Mouse (Mus musculus): ENCODE results near the gene 9530002B09Rik. TPM values are rescaled to one million over a fixed set of nuclear protein-coding genes. Genes with fewer than 3 reads are reported as not detected.

9530002B09Rik gene
- polyA plus RNA-seq (2014; fragmentation: Nextera tagmentation; extraction: Ambion mirVana), result not detected in 2 replicates

DNA sequence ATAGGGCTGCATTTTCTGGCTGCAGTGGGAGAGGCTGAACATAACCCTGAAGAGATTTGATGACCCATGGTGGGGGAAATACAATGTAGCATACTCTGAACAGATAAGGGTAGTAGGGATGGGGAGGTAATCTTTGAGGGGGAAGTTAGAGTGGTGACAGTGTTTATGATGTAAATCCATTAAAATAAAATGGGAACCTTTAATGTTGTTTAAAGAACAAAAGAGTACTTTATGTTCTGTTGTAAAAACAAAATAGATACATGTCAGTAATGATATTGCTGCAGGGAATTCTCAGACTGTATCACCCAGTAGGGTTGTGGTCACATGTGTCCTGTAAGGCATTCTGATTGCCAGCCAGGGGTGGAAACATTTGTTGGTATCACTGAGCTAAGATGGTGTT is at the start of gene 9530002B09Rik:
Gene 9530002B09Rik, plus strand, starts transcription at position 301 of the 400 bp plus-strand sequence.
- no peak for ATAC-seq (ENCODE audit: insufficient number of reproducible peaks, insufficient read depth, low FRiP score, low read depth)
- no peak within 1 kb of the TSS for H3K27ac ChIP-seq (ENCODE audit: low read length)

More for the DNA sequence above, at the start of gene 9530002B09Rik:
- no peaks in the 10 kb centered on the region for H3K4me1 ChIP-seq (ENCODE audit: control insufficient read depth, insufficient read depth, low read length)
- no peaks in the 10 kb centered on the region for H3K36me3 ChIP-seq (ENCODE audit: control insufficient read depth, insufficient read depth, low read length)
- no peak within 1 kb of the TSS for H3K4me3 ChIP-seq (ENCODE audit: low read depth, low read length)
- no peaks in the 10 kb centered on the region for H3K27me3 ChIP-seq (ENCODE audit: control insufficient read depth, insufficient read depth, low read length)
- no peaks in the 10 kb centered on the region for H3K9me3 ChIP-seq (ENCODE audit: control insufficient read depth, low read depth, low read length)
- no peak within 1 kb of the TSS for H3K4me2 ChIP-seq (replicated peaks; ENCODE audit: low read depth, low read length)
- H3K9ac ChIP-seq (replicated peaks; ENCODE audit: low read depth, low read length), result no peak within 1 kb of the TSS

Other genes with a start within 250 kb of the 9530002B09Rik start
- gene Ppt1, start 147.0 kb downstream of the 9530002B09Rik start, polyA plus RNA-seq (2014; fragmentation: Nextera tagmentation; extraction: Ambion mirVana), result 86.5 and 100 TPM in 2 replicates
- 84.3 and 89.9 TPM in 2 replicates for gene Cap1, start 196.8 kb downstream of the 9530002B09Rik start, polyA plus RNA-seq (2014; fragmentation: Nextera tagmentation; extraction: Ambion mirVana)

Data from stomach, embryonic 14.5 days (tissue).